Mouse (Mus musculus) retina, postnatal 1 day (tissue): ENCODE results near the gene Dennd1b.

Experiments
- DNase-seq: peaks from one replicate; pipeline ENCODE4 v3.0.0-alpha.2; 2012

Dennd1b gene

GRCm38 (mm10) chr1:139025882-139026645 lies 62.8 kb downstream of the Dennd1b start:
- peak; percentile 46 for DNase-seq

- DNase-seq, result no peak
Observed at GRCm38 (mm10) chr1:139029521-139029920, 66.3 kb downstream of the Dennd1b start.

GRCm38 (mm10) chr1:139032411-139032810 lies 69.2 kb downstream of the Dennd1b start:
- DNase-seq, result no peak

GRCm38 (mm10) chr1:139035141-139035540 lies 71.9 kb downstream of the Dennd1b start:
- DNase-seq, result no peak

GRCm38 (mm10) chr1:139036302-139036701 lies 73.1 kb downstream of the Dennd1b start:
- DNase-seq, result no peak

GRCm38 (mm10) chr1:139036768-139037507 lies 73.7 kb downstream of the Dennd1b start:
- no peak for DNase-seq

- DNase-seq, result peak; percentile 22
Observed at GRCm38 (mm10) chr1:139038074-139038473, 74.8 kb downstream of the Dennd1b start.

GRCm38 (mm10) chr1:139038620-139039019 lies 75.4 kb downstream of the Dennd1b start:
- no peak for DNase-seq

- DNase-seq, result peak; percentile 44
Observed at GRCm38 (mm10) chr1:139039529-139040230, 76.4 kb downstream of the Dennd1b start.

GRCm38 (mm10) chr1:139049075-139049474 lies 85.8 kb downstream of the Dennd1b start:
- no peak for DNase-seq

GRCm38 (mm10) chr1:139049881-139050472 lies 86.7 kb downstream of the Dennd1b start:
- no peak for DNase-seq

- DNase-seq, result no peak
Observed at GRCm38 (mm10) chr1:139053003-139053402, 89.8 kb downstream of the Dennd1b start.

- no peak for DNase-seq
Observed at GRCm38 (mm10) chr1:139060301-139060700, 97.1 kb downstream of the Dennd1b start.

GRCm38 (mm10) chr1:139064711-139065110 lies 101.5 kb downstream of the Dennd1b start:
- DNase-seq, result no peak

GRCm38 (mm10) chr1:139067210-139067609 lies 104.0 kb downstream of the Dennd1b start:
- peak; percentile 54 for DNase-seq

GRCm38 (mm10) chr1:139071015-139071414 lies 107.8 kb downstream of the Dennd1b start:
- DNase-seq, result no peak

GRCm38 (mm10) chr1:139075671-139076070 lies 112.4 kb downstream of the Dennd1b start:
- DNase-seq, result no peak

- DNase-seq, result no peak
Observed at GRCm38 (mm10) chr1:139077989-139078388, 114.8 kb downstream of the Dennd1b start.

- DNase-seq, result peak; percentile 46
Observed at GRCm38 (mm10) chr1:139079000-139079399, 115.8 kb downstream of the Dennd1b start.

- peak; percentile 77 for DNase-seq
Observed at GRCm38 (mm10) chr1:139079523-139079922, 116.3 kb downstream of the Dennd1b start.

GRCm38 (mm10) chr1:139080517-139081386 lies 117.5 kb downstream of the Dennd1b start:
- DNase-seq, result peak; percentile 95

- DNase-seq, result peak; percentile 38
Observed at GRCm38 (mm10) chr1:139083382-139083781, 120.1 kb downstream of the Dennd1b start.
